ENCODE assay signal across 10 mouse cellular contexts in genomic region chr11:116437541-116437940, GRCm38 (mm10). TPM values are rescaled to one million over a fixed set of nuclear protein-coding genes. Genes with fewer than 3 reads are reported as not detected.
DNase-seq lines count a peak whose midpoint lies in the region; ATAC-seq lines count a peak whose summit lies in the region.
"Had no signal": no experiment of that assay in that cellular context is flagged by ENCODE, and none has a peak within 500 bp of the region (broad histone marks: within the 10 kb centered on the region; RNA-seq: fewer than 3 reads in every experiment).

No protein-coding gene starts in this region.

- H3K9ac ChIP-seq in neural tube, embryonic 12.5 days, result no peak overlapping the region
- 0 out of 2 replicates have a peak overlapping the region, but pooled peaks have one; percentile 19 for H3K9ac ChIP-seq in limb, embryonic 13.5 days
- H3K9ac ChIP-seq: liver, embryonic 14.5 days had no signal

- no peaks in the 10 kb centered on the region for H3K9me3 ChIP-seq in heart, embryonic 10.5 days
- H3K9me3 ChIP-seq in neural tube, embryonic 12.5 days, result no peaks in the 10 kb centered on the region
- no peaks in the 10 kb centered on the region for H3K9me3 ChIP-seq in limb, embryonic 13.5 days

- peak overlapping the region; percentile 98 for H3K27ac ChIP-seq in heart, embryonic 10.5 days
- H3K27ac ChIP-seq in neural tube, embryonic 12.5 days, result no peak overlapping the region
- H3K27ac ChIP-seq in limb, embryonic 13.5 days, result no peak overlapping the region

- no peak for DNase-seq in heart, embryonic 10.5 days (ENCODE audit: low spot score)
- DNase-seq in heart, adult 8-10 months (ENCODE audit: low spot score), result no peak
- DNase-seq in neural tube, embryonic 10.5 days (ENCODE audit: extremely low spot score, low spot score), result no peak
- DNase-seq in thymus, postnatal 0 days (ENCODE audit: low spot score), result no peak
- DNase-seq in right cerebral cortex, postnatal 4 days, result no peak
- DNase-seq in adrenal gland, postnatal 10 days, result no peak
- DNase-seq: adrenal gland, adult 8-10 months had no signal

- H3K36me3 ChIP-seq in heart, embryonic 10.5 days, result peaks cover 30% of the 10 kb centered on the region
- peaks cover 27% of the 10 kb centered on the region for H3K36me3 ChIP-seq in neural tube, embryonic 12.5 days
- peaks cover 34% of the 10 kb centered on the region for H3K36me3 ChIP-seq in limb, embryonic 13.5 days

- peak overlapping the region; percentile 84 for H3K4me2 ChIP-seq in neural tube, embryonic 12.5 days (replicated peaks)
- no peak overlapping the region for H3K4me2 ChIP-seq in limb, embryonic 13.5 days (replicated peaks)

- no peaks in the 10 kb centered on the region for H3K27me3 ChIP-seq in heart, embryonic 10.5 days (ENCODE audit: insufficient read depth, poor library complexity, severe bottlenecking)
- H3K27me3 ChIP-seq in neural tube, embryonic 12.5 days (replicated peaks), result no peaks in the 10 kb centered on the region
- H3K27me3 ChIP-seq in limb, embryonic 13.5 days, result no peaks in the 10 kb centered on the region

- 79% methylated on average over 11 of the region's 11 CpGs for WGBS in heart, embryonic 10.5 days
- 85% methylated on average over 11 of the region's 11 CpGs for WGBS in neural tube, embryonic 12.5 days
- WGBS in limb, embryonic 13.5 days, result 80% methylated on average over 11 of the region's 11 CpGs

- H3K4me3 ChIP-seq in heart, embryonic 10.5 days, result peak overlapping the region; percentile 44
- H3K4me3 ChIP-seq in neural tube, embryonic 12.5 days, result no peak overlapping the region
- no peak overlapping the region for H3K4me3 ChIP-seq in limb, embryonic 13.5 days

- ATAC-seq in neural tube, embryonic 12.5 days (ENCODE audit: low FRiP score, low read depth), result no peak
- ATAC-seq in limb, embryonic 13.5 days (ENCODE audit: low FRiP score, low read depth), result no peak

- H3K4me1 ChIP-seq in heart, embryonic 10.5 days, result peaks cover 55% of the 10 kb centered on the region
- peaks cover 29% of the 10 kb centered on the region for H3K4me1 ChIP-seq in neural tube, embryonic 12.5 days
- H3K4me1 ChIP-seq in limb, embryonic 13.5 days, result peaks cover 29% of the 10 kb centered on the region

RNA-seq across cellular contexts. Expression of gene Ubald2, which starts 3.6 kb away (rescaled TPM):
- 36.1 and 40.5 TPM in 2 replicates for polyA plus RNA-seq in heart, embryonic 10.5 days (2016; fragmentation: Nextera tagmentation; extraction: Ambion mirVana)
- total RNA-seq in heart, adult 8-10 months (2022), result 10 to 100 TPM; 28.2 to 36.0 (median 32.7) TPM
- polyA plus RNA-seq in neural tube, embryonic 12.5 days (2016; fragmentation: Nextera tagmentation; extraction: Ambion mirVana), result 53.8 and 72.3 TPM in 2 replicates
- polyA plus RNA-seq in limb, embryonic 13.5 days (2015; fragmentation: Nextera tagmentation; extraction: Ambion mirVana), result 28.2 and 30.2 TPM in 2 replicates
- polyA plus RNA-seq in thymus, postnatal 0 days (2015; fragmentation: Nextera tagmentation; extraction: Ambion mirVana), result 81.9 and 82.9 TPM in 2 replicates
- total RNA-seq in adrenal gland, postnatal 10 days (2021), result 10 to 100 TPM; 47.9 to 51.1 TPM

RNA-seq across cellular contexts. Expression of gene Rnf157, which starts 24.7 kb away (rescaled TPM):
- polyA plus RNA-seq in heart, embryonic 10.5 days (2016; fragmentation: Nextera tagmentation; extraction: Ambion mirVana), result 7.3 and 8.5 TPM in 2 replicates
- 10 to 100 TPM in 2 of 4 experiments, 1 to 10 TPM in 2; 7.5 to 12.5 (median 9.4) TPM for total RNA-seq in heart, adult 8-10 months (2022)
- polyA plus RNA-seq in neural tube, embryonic 12.5 days (2016; fragmentation: Nextera tagmentation; extraction: Ambion mirVana), result 54.3 and 62.8 TPM in 2 replicates
- 18.6 and 18.7 TPM in 2 replicates for polyA plus RNA-seq in limb, embryonic 13.5 days (2015; fragmentation: Nextera tagmentation; extraction: Ambion mirVana)
- 52.3 and 56.7 TPM in 2 replicates for polyA plus RNA-seq in thymus, postnatal 0 days (2015; fragmentation: Nextera tagmentation; extraction: Ambion mirVana)
- 10 to 100 TPM; 11.2 to 16.5 TPM for total RNA-seq in adrenal gland, postnatal 10 days (2021)

RNA-seq across cellular contexts. Expression of gene Qrich2, which starts 28.5 kb away (rescaled TPM):
- 0.30 TPM in 1 of 2 replicates, not detected in the other for polyA plus RNA-seq in heart, embryonic 10.5 days (2016; fragmentation: Nextera tagmentation; extraction: Ambion mirVana)
- under 1 TPM in 1 of 4 experiments, not detected in 3; 0.03 TPM for total RNA-seq in heart, adult 8-10 months (2022)
- not detected in 2 replicates for polyA plus RNA-seq in neural tube, embryonic 12.5 days (2016; fragmentation: Nextera tagmentation; extraction: Ambion mirVana)
- 0.17 and 0.24 TPM in 2 replicates for polyA plus RNA-seq in limb, embryonic 13.5 days (2015; fragmentation: Nextera tagmentation; extraction: Ambion mirVana)
- 0.05 and 0.35 TPM in 2 replicates for polyA plus RNA-seq in thymus, postnatal 0 days (2015; fragmentation: Nextera tagmentation; extraction: Ambion mirVana)
- total RNA-seq in adrenal gland, postnatal 10 days (2021), result not detected

RNA-seq across cellular contexts. Expression of gene Prpsap1, which starts 56.5 kb away (rescaled TPM):
- 120 and 142 TPM in 2 replicates for polyA plus RNA-seq in heart, embryonic 10.5 days (2016; fragmentation: Nextera tagmentation; extraction: Ambion mirVana)
- total RNA-seq in heart, adult 8-10 months (2022), result 10 to 100 TPM; 24.5 to 29.9 (median 26.0) TPM
- 199 and 200 TPM in 2 replicates for polyA plus RNA-seq in neural tube, embryonic 12.5 days (2016; fragmentation: Nextera tagmentation; extraction: Ambion mirVana)
- 189 and 199 TPM in 2 replicates for polyA plus RNA-seq in limb, embryonic 13.5 days (2015; fragmentation: Nextera tagmentation; extraction: Ambion mirVana)
- polyA plus RNA-seq in thymus, postnatal 0 days (2015; fragmentation: Nextera tagmentation; extraction: Ambion mirVana), result 90.9 and 96.6 TPM in 2 replicates
- 10 to 100 TPM; 68.0 to 80.1 TPM for total RNA-seq in adrenal gland, postnatal 10 days (2021)
